Mouse (Mus musculus) G1E (cell line): ENCODE measurements around the gene Cdc7.

Source experiments
- CTCF ChIP-seq: IDR thresholded peaks from 2 replicates; pipeline ENCODE4 v1.5.1; 2012; ENCODE audit warnings: low read depth, low read length, inconsistent platforms, mixed read lengths
- GATA1 ChIP-seq: IDR thresholded peaks from 2 replicates; pipeline ENCODE4 v1.6.1; 2012; ENCODE audit warnings: borderline replicate concordance, low read length, inconsistent platforms, mixed read lengths
- TAL1 ChIP-seq: conservative IDR thresholded peaks from 2 replicates; pipeline ENCODE4 v1.6.1; 2012; ENCODE audit warnings: low read depth, low read length, inconsistent platforms, mixed read lengths

DNA sequence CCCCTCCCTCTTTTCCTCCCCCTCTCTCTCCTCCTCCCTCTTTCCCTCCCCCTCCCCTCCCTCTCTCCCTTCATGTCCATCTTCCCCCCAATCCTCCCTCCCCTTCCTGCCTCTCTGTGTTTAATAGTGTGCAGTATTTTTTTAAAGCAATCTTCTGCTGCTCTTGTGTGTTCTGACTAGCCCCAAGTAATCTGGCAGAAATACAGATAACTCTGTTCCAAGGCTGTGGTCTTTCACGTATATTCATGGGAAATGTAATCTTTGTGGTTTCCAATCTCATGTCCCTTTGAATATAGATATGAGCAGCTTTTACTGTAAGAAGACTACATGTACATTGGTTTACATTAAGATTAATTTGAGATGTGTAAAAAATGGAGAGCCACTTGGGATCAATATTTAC is 64.4 kb downstream of the Cdc7 start:
- no peak for TF ChIP-seq CTCF
- no peak for TF ChIP-seq TAL1
- TF ChIP-seq GATA1 = no peak
